Mouse (Mus musculus): ENCODE data around the gene Zfp524. TPM values are rescaled to one million over a fixed set of nuclear protein-coding genes. Genes with fewer than 3 reads are reported as not detected.

Gene Zfp524
- polyA plus RNA-seq, 1 experiment: 54.6 TPM

GRCm38 (mm10) chr7:5058631-5059030 lies 44.4 kb downstream of the Zfp524 start:
- Histone ChIP-seq H3K4me1 (replicated peaks; ENCODE audit: control insufficient read depth, insufficient read depth, low read length) (peaks cover 17% of the 10 kb centered on the region), H3K4me3 (ENCODE audit: control insufficient read depth, insufficient read depth, low read length) (no peak overlapping the region), H3K36me3 (ENCODE audit: control insufficient read depth, insufficient read depth, low read length) (no peaks in the 10 kb centered on the region), H3K27me3 (ENCODE audit: control insufficient read depth, insufficient read depth, low read length) (peaks cover 18% of the 10 kb centered on the region; the same call in 1 of the 2 replicates), H3K27ac (ENCODE audit: control insufficient read depth, insufficient read depth, low read length) (no peak overlapping the region)
- WGBS: 93% methylated on average over 1 of the region's 1 CpGs
- DNase-seq: no peak
- TF ChIP-seq POLR2A (IDR thresholded peaks at IDR 0.05; ENCODE audit: control insufficient read depth, extremely low read depth, insufficient read depth, low read length, poor library complexity) (no peak), CTCF (IDR thresholded peaks at IDR 0.05; ENCODE audit: borderline replicate concordance, control insufficient read depth, extremely low read depth, insufficient read depth, low read length, poor library complexity) (no peak)

GRCm38 (mm10) chr7:5059421-5059820 lies 45.2 kb downstream of the Zfp524 start:
- Histone ChIP-seq H3K27ac (ENCODE audit: control insufficient read depth, insufficient read depth, low read length) (no peak overlapping the region), H3K4me1 (replicated peaks; ENCODE audit: control insufficient read depth, insufficient read depth, low read length) (peaks cover 18% of the 10 kb centered on the region), H3K4me3 (ENCODE audit: control insufficient read depth, insufficient read depth, low read length) (no peak overlapping the region), H3K27me3 (ENCODE audit: control insufficient read depth, insufficient read depth, low read length) (peaks cover 12% of the 10 kb centered on the region; the same call in 1 of the 2 replicates), H3K36me3 (ENCODE audit: control insufficient read depth, insufficient read depth, low read length) (no peaks in the 10 kb centered on the region)
- 92% methylated on average over 12 of the region's 12 CpGs for WGBS
- DNase-seq: no peak
- TF ChIP-seq CTCF (IDR thresholded peaks at IDR 0.05; ENCODE audit: borderline replicate concordance, control insufficient read depth, extremely low read depth, insufficient read depth, low read length, poor library complexity) (no peak), POLR2A (IDR thresholded peaks at IDR 0.05; ENCODE audit: control insufficient read depth, extremely low read depth, insufficient read depth, low read length, poor library complexity) (no peak)

GRCm38 (mm10) chr7:5060239-5060731 lies 46.1 kb downstream of the Zfp524 start:
- DNase-seq: peak; percentile 65
- Histone ChIP-seq H3K27ac (ENCODE audit: control insufficient read depth, insufficient read depth, low read length) (peak overlapping the region; percentile 68; the same call in 1 of the 2 replicates), H3K36me3 (ENCODE audit: control insufficient read depth, insufficient read depth, low read length) (no peaks in the 10 kb centered on the region), H3K4me3 (ENCODE audit: control insufficient read depth, insufficient read depth, low read length) (peak overlapping the region; percentile 57), H3K4me1 (replicated peaks; ENCODE audit: control insufficient read depth, insufficient read depth, low read length) (peaks cover 18% of the 10 kb centered on the region), H3K27me3 (ENCODE audit: control insufficient read depth, insufficient read depth, low read length) (peaks cover 7% of the 10 kb centered on the region; the same call in 1 of the 2 replicates)
- WGBS: 3% methylated on average over 27 of the region's 27 CpGs
- peak; percentile 45; the same call in 1 of the 2 replicates for TF ChIP-seq CTCF (IDR thresholded peaks at IDR 0.05; ENCODE audit: borderline replicate concordance, control insufficient read depth, extremely low read depth, insufficient read depth, low read length, poor library complexity)
- TF ChIP-seq POLR2A (IDR thresholded peaks at IDR 0.05; ENCODE audit: control insufficient read depth, extremely low read depth, insufficient read depth, low read length, poor library complexity): no peak

GRCm38 (mm10) chr7:5060944-5061773 lies 46.9 kb downstream of the Zfp524 start:
- peak overlapping the region; percentile 85 for H3K4me3 ChIP-seq (ENCODE audit: control insufficient read depth, insufficient read depth, low read length)
- DNase-seq: peak; percentile 99
- H3K27ac ChIP-seq (ENCODE audit: control insufficient read depth, insufficient read depth, low read length): peak overlapping the region; percentile 97
- under 1% methylated on average over 60 of the region's 60 CpGs for WGBS
- peaks cover 18% of the 10 kb centered on the region for H3K4me1 ChIP-seq (replicated peaks; ENCODE audit: control insufficient read depth, insufficient read depth, low read length)
- peaks cover 7% of the 10 kb centered on the region; the same call in 1 of the 2 replicates for H3K27me3 ChIP-seq (ENCODE audit: control insufficient read depth, insufficient read depth, low read length)
- TF ChIP-seq CTCF (IDR thresholded peaks at IDR 0.05; ENCODE audit: borderline replicate concordance, control insufficient read depth, extremely low read depth, insufficient read depth, low read length, poor library complexity) (peak; percentile 77), POLR2A (IDR thresholded peaks at IDR 0.05; ENCODE audit: control insufficient read depth, extremely low read depth, insufficient read depth, low read length, poor library complexity) (no peak; the same call in 1 of the 2 replicates)
- H3K36me3 ChIP-seq (ENCODE audit: control insufficient read depth, insufficient read depth, low read length): 0 out of 2 replicates have a peak, but pooled peaks cover 1% of the 10 kb centered on the region

- peak; percentile 95 for DNase-seq
- Histone ChIP-seq H3K4me3 (ENCODE audit: control insufficient read depth, insufficient read depth, low read length) (peak within 1 kb of the TSS; percentile 85), H3K4me1 (replicated peaks; ENCODE audit: control insufficient read depth, insufficient read depth, low read length) (peaks cover 15% of the 10 kb centered on the region), H3K36me3 (ENCODE audit: control insufficient read depth, insufficient read depth, low read length) (peaks cover 8% of the 10 kb centered on the region), H3K27ac (ENCODE audit: control insufficient read depth, insufficient read depth, low read length) (peak within 1 kb of the TSS; percentile 97), H3K27me3 (ENCODE audit: control insufficient read depth, insufficient read depth, low read length) (peaks cover 4% of the 10 kb centered on the region; the same call in 1 of the 2 replicates)
- TF ChIP-seq CTCF (IDR thresholded peaks at IDR 0.05; ENCODE audit: borderline replicate concordance, control insufficient read depth, extremely low read depth, insufficient read depth, low read length, poor library complexity): no peak
- TF ChIP-seq POLR2A (IDR thresholded peaks at IDR 0.05; ENCODE audit: control insufficient read depth, extremely low read depth, insufficient read depth, low read length, poor library complexity): peak; percentile 84
- WGBS: under 1% methylated on average over 65 of the region's 65 CpGs
Measured at GRCm38 (mm10) chr7:5061774-5062359, 47.7 kb downstream of the Zfp524 start, which contains the start of gene U2af2. Gene U2af2, plus strand, starts transcription at chr7:5062143.

GRCm38 (mm10) chr7:5062360-5063001 lies 48.3 kb downstream of the Zfp524 start:
- H3K4me3 ChIP-seq (ENCODE audit: control insufficient read depth, insufficient read depth, low read length): peak overlapping the region; percentile 59
- WGBS: 0% methylated on average over 51 of the region's 51 CpGs
- peaks cover 13% of the 10 kb centered on the region for H3K4me1 ChIP-seq (replicated peaks; ENCODE audit: control insufficient read depth, insufficient read depth, low read length)
- H3K27ac ChIP-seq (ENCODE audit: control insufficient read depth, insufficient read depth, low read length): peak overlapping the region; percentile 76
- TF ChIP-seq CTCF (IDR thresholded peaks at IDR 0.05; ENCODE audit: borderline replicate concordance, control insufficient read depth, extremely low read depth, insufficient read depth, low read length, poor library complexity): no peak
- TF ChIP-seq POLR2A (IDR thresholded peaks at IDR 0.05; ENCODE audit: control insufficient read depth, extremely low read depth, insufficient read depth, low read length, poor library complexity): no peak; the same call in 1 of the 2 replicates
- peaks cover 11% of the 10 kb centered on the region for H3K36me3 ChIP-seq (ENCODE audit: control insufficient read depth, insufficient read depth, low read length)
- H3K27me3 ChIP-seq (ENCODE audit: control insufficient read depth, insufficient read depth, low read length): no peaks in the 10 kb centered on the region
- DNase-seq: no peak
